Mouse (Mus musculus): ENCODE data around the gene Ado. TPM values are rescaled to one million over a fixed set of nuclear protein-coding genes. Genes with fewer than 3 reads are reported as not detected.

The Ado gene
- polyA plus RNA-seq, 1 experiment from 2014 or later = 62.9 TPM

GRCm38 (mm10) chr10:67539401-67539730 lies 9.4 kb downstream of the Ado start:
- H3K9me3 ChIP-seq (ENCODE audit: control insufficient read depth, low read length) = no peaks in the 10 kb centered on the region
- no peak overlapping the region for H3K4me2 ChIP-seq (ENCODE audit: low read depth, low read length, severe bottlenecking)
- peaks cover 17% of the 10 kb centered on the region; the same call in 1 of the 2 replicates for H3K4me1 ChIP-seq (replicated peaks; ENCODE audit: control insufficient read depth, insufficient read depth, low read length)
- ATAC-seq (replicated peaks; ENCODE audit: low FRiP score) = no peak
- no peaks in the 10 kb centered on the region for H3K36me3 ChIP-seq (ENCODE audit: control insufficient read depth, insufficient read depth, low read length)
- no peak overlapping the region for H3K9ac ChIP-seq (ENCODE audit: low read length)
- H3K4me3 ChIP-seq (ENCODE audit: low read depth, low read length) = no peak overlapping the region
- no peak overlapping the region for H3K27ac ChIP-seq (ENCODE audit: low read depth, low read length)
- 35% methylated on average over 6 of the region's 6 CpGs for WGBS
- H3K27me3 ChIP-seq (ENCODE audit: control insufficient read depth, insufficient read depth, low read length) = peaks cover 75% of the 10 kb centered on the region
- DNase-seq (ENCODE audit: low spot score) = peak; percentile 44

- Histone ChIP-seq H3K36me3 (ENCODE audit: control insufficient read depth, insufficient read depth, low read length) (no peaks in the 10 kb centered on the region), H3K4me1 (replicated peaks; ENCODE audit: control insufficient read depth, insufficient read depth, low read length) (peaks cover 17% of the 10 kb centered on the region; the same call in 1 of the 2 replicates), H3K9ac (ENCODE audit: low read length) (no peak overlapping the region), H3K27ac (ENCODE audit: low read depth, low read length) (no peak overlapping the region), H3K4me3 (ENCODE audit: low read depth, low read length) (no peak overlapping the region), H3K27me3 (ENCODE audit: control insufficient read depth, insufficient read depth, low read length) (peaks cover 81% of the 10 kb centered on the region), H3K4me2 (ENCODE audit: low read depth, low read length, severe bottlenecking) (peak overlapping the region; percentile 21; the same call in 1 of the 2 replicates), H3K9me3 (ENCODE audit: control insufficient read depth, low read length) (no peaks in the 10 kb centered on the region)
- WGBS = 1% methylated on average over 50 of the region's 50 CpGs
- no peak for ATAC-seq (replicated peaks; ENCODE audit: low FRiP score)
- DNase-seq (ENCODE audit: low spot score) = peak; percentile 53
Observed at GRCm38 (mm10) chr10:67538585-67539400, 10.0 kb downstream of the Ado start.

- no peaks in the 10 kb centered on the region for H3K36me3 ChIP-seq (ENCODE audit: control insufficient read depth, insufficient read depth, low read length)
- ATAC-seq (replicated peaks; ENCODE audit: low FRiP score) (no peak), DNase-seq (ENCODE audit: low spot score) (peak; percentile 55)
- no peaks in the 10 kb centered on the region for H3K9me3 ChIP-seq (ENCODE audit: control insufficient read depth, low read length)
- H3K4me3 ChIP-seq (ENCODE audit: low read depth, low read length) = peak overlapping the region; percentile 52
- peak overlapping the region; percentile 80 for H3K4me2 ChIP-seq (ENCODE audit: low read depth, low read length, severe bottlenecking)
- under 1% methylated on average over 19 of the region's 19 CpGs for WGBS
- H3K27me3 ChIP-seq (ENCODE audit: control insufficient read depth, insufficient read depth, low read length) = peaks cover 87% of the 10 kb centered on the region
- H3K4me1 ChIP-seq (replicated peaks; ENCODE audit: control insufficient read depth, insufficient read depth, low read length) = peaks cover 17% of the 10 kb centered on the region; the same call in 1 of the 2 replicates
- no peak overlapping the region for H3K27ac ChIP-seq (ENCODE audit: low read depth, low read length)
- no peak overlapping the region for H3K9ac ChIP-seq (ENCODE audit: low read length)
Observed at GRCm38 (mm10) chr10:67538106-67538505, 10.6 kb downstream of the Ado start.

- WGBS = under 1% methylated on average over 51 of the region's 51 CpGs
- H3K4me1 ChIP-seq (replicated peaks; ENCODE audit: control insufficient read depth, insufficient read depth, low read length) = peaks cover 17% of the 10 kb centered on the region; the same call in 1 of the 2 replicates
Observed at GRCm38 (mm10) chr10:67537151-67537994, 11.4 kb downstream of the Ado start.

GRCm38 (mm10) chr10:67536621-67537141 lies 12.1 kb downstream of the Ado start:
- WGBS = under 1% methylated on average over 31 of the region's 32 CpGs
- Histone ChIP-seq H3K4me2 (ENCODE audit: low read depth, low read length, severe bottlenecking) (peak overlapping the region; percentile 80), H3K4me1 (replicated peaks; ENCODE audit: control insufficient read depth, insufficient read depth, low read length) (peaks cover 17% of the 10 kb centered on the region; the same call in 1 of the 2 replicates), H3K9ac (ENCODE audit: low read length) (peak overlapping the region; percentile 27; the same call in 1 of the 2 replicates), H3K9me3 (ENCODE audit: control insufficient read depth, low read length) (no peaks in the 10 kb centered on the region), H3K4me3 (ENCODE audit: low read depth, low read length) (peak overlapping the region; percentile 52), H3K27me3 (ENCODE audit: control insufficient read depth, insufficient read depth, low read length) (peaks cover 87% of the 10 kb centered on the region), H3K36me3 (ENCODE audit: control insufficient read depth, insufficient read depth, low read length) (no peaks in the 10 kb centered on the region), H3K27ac (ENCODE audit: low read depth, low read length) (no peak overlapping the region)
- DNase-seq (ENCODE audit: low spot score) (peak; percentile 71), ATAC-seq (replicated peaks; ENCODE audit: low FRiP score) (peak; percentile 28)

More at GRCm38 (mm10) chr10:67537151-67537994, 11.4 kb downstream of the Ado start:
- peaks cover 90% of the 10 kb centered on the region for H3K27me3 ChIP-seq (ENCODE audit: control insufficient read depth, insufficient read depth, low read length)
- peak; percentile 87 for ATAC-seq (replicated peaks; ENCODE audit: low FRiP score)
- DNase-seq (ENCODE audit: low spot score) = peak; percentile 88
- peak overlapping the region; percentile 53 for H3K9ac ChIP-seq (ENCODE audit: low read length)
- H3K36me3 ChIP-seq (ENCODE audit: control insufficient read depth, insufficient read depth, low read length) = no peaks in the 10 kb centered on the region
- H3K27ac ChIP-seq (ENCODE audit: low read depth, low read length) = no peak overlapping the region
- no peaks in the 10 kb centered on the region for H3K9me3 ChIP-seq (ENCODE audit: control insufficient read depth, low read length)
- peak overlapping the region; percentile 80 for H3K4me2 ChIP-seq (ENCODE audit: low read depth, low read length, severe bottlenecking)
- H3K4me3 ChIP-seq (ENCODE audit: low read depth, low read length) = peak overlapping the region; percentile 52

- Histone ChIP-seq H3K4me1 (replicated peaks; ENCODE audit: control insufficient read depth, insufficient read depth, low read length) (peaks cover 17% of the 10 kb centered on the region; the same call in 1 of the 2 replicates), H3K36me3 (ENCODE audit: control insufficient read depth, insufficient read depth, low read length) (no peaks in the 10 kb centered on the region), H3K9me3 (ENCODE audit: control insufficient read depth, low read length) (no peaks in the 10 kb centered on the region), H3K27me3 (ENCODE audit: control insufficient read depth, insufficient read depth, low read length) (peaks cover 80% of the 10 kb centered on the region), H3K27ac (ENCODE audit: low read depth, low read length) (no peak overlapping the region), H3K9ac (ENCODE audit: low read length) (no peak overlapping the region; the same call in 1 of the 2 replicates), H3K4me3 (ENCODE audit: low read depth, low read length) (peak overlapping the region; percentile 52), H3K4me2 (ENCODE audit: low read depth, low read length, severe bottlenecking) (peak overlapping the region; percentile 80)
- ATAC-seq (replicated peaks; ENCODE audit: low FRiP score) = peak; percentile 55
- 0% methylated on average over 35 of the region's 35 CpGs for WGBS
- DNase-seq (ENCODE audit: low spot score) = peak; percentile 86
Observed at GRCm38 (mm10) chr10:67535972-67536371, 12.8 kb downstream of the Ado start.

- ATAC-seq (replicated peaks; ENCODE audit: low FRiP score) (no peak), DNase-seq (ENCODE audit: low spot score) (peak; percentile 64)
- WGBS = 1% methylated on average over 35 of the region's 37 CpGs
- Histone ChIP-seq H3K27ac (ENCODE audit: low read depth, low read length) (no peak within 1 kb of the TSS), H3K9ac (ENCODE audit: low read length) (no peak within 1 kb of the TSS; the same call in 1 of the 2 replicates), H3K4me1 (replicated peaks; ENCODE audit: control insufficient read depth, insufficient read depth, low read length) (peaks cover 15% of the 10 kb centered on the region; the same call in 1 of the 2 replicates), H3K36me3 (ENCODE audit: control insufficient read depth, insufficient read depth, low read length) (no peaks in the 10 kb centered on the region), H3K9me3 (ENCODE audit: control insufficient read depth, low read length) (no peaks in the 10 kb centered on the region), H3K4me2 (ENCODE audit: low read depth, low read length, severe bottlenecking) (peak within 1 kb of the TSS; percentile 80), H3K4me3 (ENCODE audit: low read depth, low read length) (peak within 1 kb of the TSS; percentile 52), H3K27me3 (ENCODE audit: control insufficient read depth, insufficient read depth, low read length) (peaks cover 72% of the 10 kb centered on the region)
Observed at GRCm38 (mm10) chr10:67535256-67535655, 13.5 kb downstream of the Ado start, which contains the start of gene Egr2. Gene Egr2 (plus strand): TSS chr10:67535475.

- WGBS = 80% methylated on average over 4 of the region's 4 CpGs
- peaks cover 26% of the 10 kb centered on the region for H3K27me3 ChIP-seq (ENCODE audit: control insufficient read depth, insufficient read depth, low read length)
- no peak overlapping the region for H3K4me2 ChIP-seq (ENCODE audit: low read depth, low read length, severe bottlenecking)
- no peaks in the 10 kb centered on the region for H3K36me3 ChIP-seq (ENCODE audit: control insufficient read depth, insufficient read depth, low read length)
- no peak for DNase-seq (ENCODE audit: low spot score)
- no peaks in the 10 kb centered on the region for H3K4me1 ChIP-seq (replicated peaks; ENCODE audit: control insufficient read depth, insufficient read depth, low read length)
- H3K27ac ChIP-seq (ENCODE audit: low read depth, low read length) = no peak overlapping the region
- no peak overlapping the region for H3K4me3 ChIP-seq (ENCODE audit: low read depth, low read length)
- H3K9ac ChIP-seq (ENCODE audit: low read length) = no peak overlapping the region
- no peaks in the 10 kb centered on the region for H3K9me3 ChIP-seq (ENCODE audit: control insufficient read depth, low read length)
- no peak for ATAC-seq (replicated peaks; ENCODE audit: low FRiP score)
Observed at GRCm38 (mm10) chr10:67529769-67530168, 19.0 kb downstream of the Ado start.
